Mouse (Mus musculus): ENCODE measurements at regions not wholly inside any gene's neighbourhood (a gene's known extent, or its start where the extent isn't known, plus 50 kb on each side); places are given as distances from the start of the nearest gene placed in this dataset.

DNA sequence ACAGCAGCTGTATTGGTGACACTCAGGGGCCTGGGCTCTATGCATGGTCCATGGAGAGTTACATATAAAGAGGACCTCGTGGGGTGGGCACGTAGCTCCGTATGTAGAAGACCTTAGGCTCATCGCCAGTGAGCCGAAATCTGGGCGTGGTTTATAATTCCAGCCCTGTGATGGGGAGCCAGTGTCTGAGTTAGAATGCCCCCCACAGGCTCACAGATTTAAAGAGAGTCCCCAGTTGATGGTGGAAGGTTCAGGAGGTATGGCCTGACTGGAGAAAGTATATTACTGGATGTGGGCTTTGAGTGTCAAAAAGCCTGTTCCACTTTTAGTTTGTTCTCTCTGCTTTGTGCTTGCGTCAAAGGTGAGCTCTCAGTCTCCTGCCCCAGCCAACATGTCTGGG lies 54.8 kb downstream of the 1700122O11Rik start:
- H3K9ac ChIP-seq (replicated peaks; ENCODE audit: low read length) = no peak overlapping the region
- DNase-seq = no peak
- H3K4me1 ChIP-seq (ENCODE audit: control insufficient read depth, insufficient read depth, low read length) = 0 out of 2 replicates have a peak, but pooled peaks cover 5% of the 10 kb centered on the region
- H3K36me3 ChIP-seq (ENCODE audit: control insufficient read depth, insufficient read depth, low read length) = no peaks in the 10 kb centered on the region
- no peak overlapping the region for H3K4me3 ChIP-seq (replicated peaks; ENCODE audit: low read depth, low read length)
- no peaks in the 10 kb centered on the region for H3K27me3 ChIP-seq (ENCODE audit: control insufficient read depth, insufficient read depth, low read length)
- WGBS = 79% methylated on average over 7 of the region's 7 CpGs
- ATAC-seq (ENCODE audit: low FRiP score, low TSS enrichment) = no peak
- H3K27ac ChIP-seq (replicated peaks; ENCODE audit: low read depth, low read length) = no peak overlapping the region
- no peaks in the 10 kb centered on the region for H3K9me3 ChIP-seq (ENCODE audit: control insufficient read depth, low read length)
- no peak overlapping the region for H3K4me2 ChIP-seq (ENCODE audit: low read length)

DNA sequence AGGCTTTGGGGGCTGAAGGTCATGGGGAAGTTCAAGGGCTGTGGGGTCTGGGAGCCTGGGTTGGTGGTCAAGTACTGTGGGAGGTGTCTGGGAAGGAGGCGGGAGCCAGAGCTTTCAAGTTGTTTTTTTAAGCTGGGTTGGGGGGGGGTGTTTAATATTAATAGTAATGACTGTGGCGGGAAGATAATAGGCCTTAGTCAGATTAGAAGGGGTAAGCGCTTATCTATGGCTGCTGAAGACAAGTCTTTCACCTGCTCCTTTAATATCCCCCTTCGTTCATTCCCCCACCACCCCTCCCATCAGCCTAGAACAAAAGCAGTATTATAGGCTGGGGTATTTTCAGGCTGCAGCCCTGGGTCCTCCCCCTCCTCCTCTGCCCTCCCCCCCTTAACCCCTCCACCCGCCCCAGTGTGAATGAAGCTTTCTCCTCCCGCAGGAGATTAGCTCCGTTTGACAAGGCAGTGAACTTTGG lies 56.5 kb downstream of the 1700122O11Rik start:
- peaks cover 5% of the 10 kb centered on the region; the same call in 1 of the 2 replicates for H3K4me1 ChIP-seq (ENCODE audit: control insufficient read depth, insufficient read depth, low read length)
- H3K27me3 ChIP-seq (ENCODE audit: control insufficient read depth, insufficient read depth, low read length) = no peaks in the 10 kb centered on the region
- no peak overlapping the region for H3K27ac ChIP-seq (replicated peaks; ENCODE audit: low read depth, low read length)
- H3K9me3 ChIP-seq (ENCODE audit: control insufficient read depth, low read length) = no peaks in the 10 kb centered on the region
- peak; percentile 81 for ATAC-seq (ENCODE audit: low FRiP score, low TSS enrichment)
- 3% methylated on average over 7 of the region's 7 CpGs for WGBS
- H3K9ac ChIP-seq (replicated peaks; ENCODE audit: low read length) = no peak overlapping the region
- DNase-seq = peak; percentile 77
- H3K4me3 ChIP-seq (replicated peaks; ENCODE audit: low read depth, low read length) = no peak overlapping the region
- H3K36me3 ChIP-seq (ENCODE audit: control insufficient read depth, insufficient read depth, low read length) = no peaks in the 10 kb centered on the region
- H3K4me2 ChIP-seq (ENCODE audit: low read length) = no peak overlapping the region

DNA sequence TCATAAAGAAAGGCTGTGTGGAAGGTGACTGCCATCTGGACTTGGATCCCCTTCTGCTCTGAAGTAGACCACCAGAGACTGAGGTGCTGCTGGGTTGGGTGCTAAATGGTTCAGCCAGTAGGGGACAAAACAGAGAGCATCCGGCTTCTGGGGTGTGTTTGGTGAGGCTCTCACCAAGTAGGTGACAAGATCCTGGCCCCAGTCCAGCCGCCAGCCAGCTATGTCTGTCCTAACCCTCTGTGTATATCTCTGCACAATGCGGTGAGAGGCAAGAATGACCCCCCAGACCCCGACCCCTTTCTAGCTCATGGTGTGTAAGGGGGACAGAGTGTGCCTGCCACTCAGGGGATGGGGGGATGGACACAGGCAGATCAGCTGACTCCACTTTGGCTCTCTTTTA lies 54.8 kb upstream of the Foxp4 start:
- ATAC-seq (ENCODE audit: low FRiP score, low TSS enrichment) = no peak
- WGBS = 53% methylated on average over 4 of the region's 4 CpGs
- DNase-seq = no peak

DNA sequence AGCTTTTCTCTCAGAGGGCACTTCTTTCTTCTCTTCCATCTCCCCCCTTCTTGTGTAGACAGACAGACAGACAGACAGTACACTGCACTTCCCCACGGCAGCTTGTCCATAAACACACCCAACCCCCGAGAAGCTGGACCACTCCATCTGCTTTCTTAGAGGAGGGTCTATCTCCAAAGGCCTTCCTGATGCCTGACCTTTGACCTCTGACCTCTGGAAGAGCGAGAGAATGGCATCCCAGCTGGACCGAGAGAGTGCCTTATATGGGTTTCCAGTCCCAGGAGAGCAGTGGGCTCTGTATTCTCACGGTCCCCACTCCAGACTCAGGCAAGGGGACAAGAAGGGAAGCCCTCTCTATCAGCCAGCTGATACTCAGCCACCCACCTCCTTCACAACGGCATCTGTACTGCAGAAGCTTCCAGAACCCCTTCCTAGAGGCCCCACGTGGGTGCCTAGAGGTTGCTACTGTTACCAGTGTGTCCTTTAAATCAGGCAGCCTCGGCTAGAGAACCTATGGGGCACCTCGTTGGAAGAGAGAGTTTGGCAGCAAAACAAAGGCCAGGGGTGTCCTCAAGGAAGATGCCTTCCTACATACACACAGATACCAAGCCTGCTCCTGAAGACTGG lies 54.1 kb upstream of the Foxp4 start:
- Histone ChIP-seq H3K36me3 (ENCODE audit: control insufficient read depth, insufficient read depth, low read length) (no peaks in the 10 kb centered on the region), H3K9me3 (ENCODE audit: control insufficient read depth, low read length) (no peaks in the 10 kb centered on the region), H3K9ac (replicated peaks; ENCODE audit: low read length) (no peak overlapping the region), H3K4me3 (replicated peaks; ENCODE audit: low read depth, low read length) (no peak overlapping the region), H3K27ac (replicated peaks; ENCODE audit: low read depth, low read length) (no peak overlapping the region), H3K27me3 (ENCODE audit: control insufficient read depth, insufficient read depth, low read length) (peaks cover 5% of the 10 kb centered on the region; the same call in 1 of the 2 replicates), H3K4me2 (ENCODE audit: low read length) (no peak overlapping the region), H3K4me1 (ENCODE audit: control insufficient read depth, insufficient read depth, low read length) (peaks cover 28% of the 10 kb centered on the region)
- 28% methylated on average over 9 of the region's 9 CpGs for WGBS
- ATAC-seq (ENCODE audit: low FRiP score, low TSS enrichment) = no peak
- DNase-seq = no peak

More for the DNA sequence above, 54.8 kb upstream of the Foxp4 start:
- Histone ChIP-seq H3K9me3 (ENCODE audit: control insufficient read depth, low read length) (no peaks in the 10 kb centered on the region), H3K27ac (replicated peaks; ENCODE audit: low read depth, low read length) (no peak overlapping the region), H3K27me3 (ENCODE audit: control insufficient read depth, insufficient read depth, low read length) (no peaks in the 10 kb centered on the region), H3K4me3 (replicated peaks; ENCODE audit: low read depth, low read length) (no peak overlapping the region), H3K4me1 (ENCODE audit: control insufficient read depth, insufficient read depth, low read length) (peaks cover 22% of the 10 kb centered on the region), H3K36me3 (ENCODE audit: control insufficient read depth, insufficient read depth, low read length) (no peaks in the 10 kb centered on the region), H3K4me2 (ENCODE audit: low read length) (no peak overlapping the region), H3K9ac (replicated peaks; ENCODE audit: low read length) (no peak overlapping the region)

DNA sequence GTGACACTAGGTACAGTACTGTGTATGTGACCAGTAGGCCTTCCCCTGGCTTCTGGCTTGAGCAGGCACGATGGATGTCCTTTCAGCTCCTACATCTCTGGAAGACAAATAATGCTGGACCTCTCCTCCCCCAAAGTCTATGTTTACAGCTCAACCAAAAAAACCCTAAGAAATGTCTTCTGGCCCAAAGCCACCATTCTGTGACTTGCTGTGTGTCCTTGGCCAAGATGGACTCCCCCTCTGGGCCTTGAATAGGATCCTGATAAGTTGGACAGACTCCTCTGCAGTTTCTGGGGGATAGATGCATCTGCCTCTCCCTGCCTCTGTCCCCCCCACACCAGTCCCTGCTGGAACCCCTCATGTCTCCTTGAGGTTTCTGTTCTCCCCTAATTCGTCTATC lies 53.6 kb upstream of the Foxp4 start:
- H3K27me3 ChIP-seq (ENCODE audit: control insufficient read depth, insufficient read depth, low read length) = peaks cover 8% of the 10 kb centered on the region; the same call in 1 of the 2 replicates
- no peak overlapping the region for H3K9ac ChIP-seq (replicated peaks; ENCODE audit: low read length)
- no peaks in the 10 kb centered on the region for H3K9me3 ChIP-seq (ENCODE audit: control insufficient read depth, low read length)
- 79% methylated on average over 2 of the region's 2 CpGs for WGBS
- no peaks in the 10 kb centered on the region for H3K36me3 ChIP-seq (ENCODE audit: control insufficient read depth, insufficient read depth, low read length)
- H3K4me2 ChIP-seq (ENCODE audit: low read length) = no peak overlapping the region
- DNase-seq (no peak), ATAC-seq (ENCODE audit: low FRiP score, low TSS enrichment) (no peak)
- H3K27ac ChIP-seq (replicated peaks; ENCODE audit: low read depth, low read length) = no peak overlapping the region
- H3K4me1 ChIP-seq (ENCODE audit: control insufficient read depth, insufficient read depth, low read length) = peaks cover 29% of the 10 kb centered on the region
- H3K4me3 ChIP-seq (replicated peaks; ENCODE audit: low read depth, low read length) = no peak overlapping the region

DNA sequence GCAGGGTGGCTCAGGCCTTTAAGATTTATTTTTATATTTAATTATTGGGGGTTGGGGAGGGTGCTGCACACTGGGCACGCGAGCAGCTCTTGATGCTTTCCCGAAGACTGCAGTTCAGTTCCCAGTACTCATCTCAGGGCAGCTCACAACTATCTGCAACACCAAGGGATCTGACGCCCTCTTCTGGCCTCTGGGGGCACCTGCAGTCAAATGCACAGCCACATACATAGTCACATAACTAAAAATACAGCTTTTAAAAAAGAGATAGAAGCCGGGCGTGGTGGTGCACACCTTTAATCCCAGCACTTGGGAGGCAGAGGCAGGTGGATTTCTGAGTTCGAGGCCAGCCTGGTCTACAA lies 52.5 kb upstream of the Foxp4 start:
- Histone ChIP-seq H3K36me3 (ENCODE audit: control insufficient read depth, insufficient read depth, low read length) (no peaks in the 10 kb centered on the region), H3K9me3 (ENCODE audit: control insufficient read depth, low read length) (no peaks in the 10 kb centered on the region), H3K4me2 (ENCODE audit: low read length) (no peak overlapping the region), H3K4me3 (replicated peaks; ENCODE audit: low read depth, low read length) (no peak overlapping the region), H3K9ac (replicated peaks; ENCODE audit: low read length) (no peak overlapping the region), H3K27me3 (ENCODE audit: control insufficient read depth, insufficient read depth, low read length) (peaks cover 8% of the 10 kb centered on the region; the same call in 1 of the 2 replicates), H3K4me1 (ENCODE audit: control insufficient read depth, insufficient read depth, low read length) (peaks cover 29% of the 10 kb centered on the region), H3K27ac (replicated peaks; ENCODE audit: low read depth, low read length) (peak overlapping the region; percentile 83; the same call in 1 of the 2 replicates)
- 83% methylated on average over 7 of the region's 7 CpGs for WGBS
- DNase-seq (no peak), ATAC-seq (ENCODE audit: low FRiP score, low TSS enrichment) (no peak)

DNA sequence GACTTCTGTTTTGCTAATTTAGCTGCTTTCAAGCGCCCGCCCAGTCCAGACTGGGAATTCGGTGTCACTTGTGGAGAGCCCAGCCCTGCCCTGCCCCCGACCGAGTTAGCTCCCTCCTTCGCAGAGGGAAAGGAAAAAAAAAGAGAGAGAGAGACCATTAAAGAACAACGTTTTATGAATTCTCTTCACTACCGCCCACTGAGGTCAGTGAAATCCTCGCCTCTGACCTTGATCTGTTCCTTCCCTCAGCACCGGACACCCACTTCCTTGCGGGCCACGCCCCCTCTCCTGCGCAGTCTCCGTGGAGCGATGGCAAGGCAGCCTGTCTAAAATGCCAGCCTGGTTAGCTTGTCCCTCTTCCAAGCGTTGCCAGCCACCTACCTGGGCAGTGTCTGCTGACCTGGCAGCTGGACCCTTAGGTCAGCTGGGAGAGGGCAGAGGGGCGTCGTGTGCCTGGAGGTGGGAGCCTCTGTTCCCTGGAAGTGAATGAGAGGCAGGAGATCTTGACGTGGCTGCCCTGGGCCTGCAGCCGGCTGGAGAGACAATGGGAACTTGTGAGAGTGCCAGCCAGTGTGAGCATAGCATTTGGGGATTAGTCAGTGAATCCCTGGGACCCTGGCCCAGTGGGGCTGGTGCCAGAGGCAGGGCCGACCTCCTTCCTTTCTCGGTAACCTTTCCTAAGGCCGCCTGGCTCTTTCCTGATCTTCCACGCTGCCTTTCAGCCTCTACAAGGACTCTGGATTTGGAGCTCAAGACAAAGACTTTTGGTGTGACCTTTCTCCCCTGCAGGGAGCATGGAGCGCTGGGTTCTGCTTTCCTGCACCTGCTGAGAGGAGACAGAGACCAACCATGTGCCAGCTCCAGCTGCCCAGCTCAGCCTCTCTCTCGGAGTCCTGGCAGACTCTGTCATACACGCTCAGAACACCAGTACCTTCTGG lies 51.9 kb upstream of the Foxp4 start:
- no peak overlapping the region; the same call in 1 of the 2 replicates for H3K9ac ChIP-seq (replicated peaks; ENCODE audit: low read length)
- ATAC-seq (ENCODE audit: low FRiP score, low TSS enrichment) (peak; percentile 38; the same call in 1 of the 2 replicates), DNase-seq (peak; percentile 77)
- H3K27me3 ChIP-seq (ENCODE audit: control insufficient read depth, insufficient read depth, low read length) = peaks cover 8% of the 10 kb centered on the region; the same call in 1 of the 2 replicates
- H3K36me3 ChIP-seq (ENCODE audit: control insufficient read depth, insufficient read depth, low read length) = no peaks in the 10 kb centered on the region
- peak overlapping the region; percentile 39 for H3K4me3 ChIP-seq (replicated peaks; ENCODE audit: low read depth, low read length)
- H3K27ac ChIP-seq (replicated peaks; ENCODE audit: low read depth, low read length) = peak overlapping the region; percentile 83
- WGBS = 4% methylated on average over 27 of the region's 27 CpGs
- peak overlapping the region; percentile 69 for H3K4me2 ChIP-seq (ENCODE audit: low read length)
- no peaks in the 10 kb centered on the region for H3K9me3 ChIP-seq (ENCODE audit: control insufficient read depth, low read length)
- peaks cover 27% of the 10 kb centered on the region for H3K4me1 ChIP-seq (ENCODE audit: control insufficient read depth, insufficient read depth, low read length)

DNA sequence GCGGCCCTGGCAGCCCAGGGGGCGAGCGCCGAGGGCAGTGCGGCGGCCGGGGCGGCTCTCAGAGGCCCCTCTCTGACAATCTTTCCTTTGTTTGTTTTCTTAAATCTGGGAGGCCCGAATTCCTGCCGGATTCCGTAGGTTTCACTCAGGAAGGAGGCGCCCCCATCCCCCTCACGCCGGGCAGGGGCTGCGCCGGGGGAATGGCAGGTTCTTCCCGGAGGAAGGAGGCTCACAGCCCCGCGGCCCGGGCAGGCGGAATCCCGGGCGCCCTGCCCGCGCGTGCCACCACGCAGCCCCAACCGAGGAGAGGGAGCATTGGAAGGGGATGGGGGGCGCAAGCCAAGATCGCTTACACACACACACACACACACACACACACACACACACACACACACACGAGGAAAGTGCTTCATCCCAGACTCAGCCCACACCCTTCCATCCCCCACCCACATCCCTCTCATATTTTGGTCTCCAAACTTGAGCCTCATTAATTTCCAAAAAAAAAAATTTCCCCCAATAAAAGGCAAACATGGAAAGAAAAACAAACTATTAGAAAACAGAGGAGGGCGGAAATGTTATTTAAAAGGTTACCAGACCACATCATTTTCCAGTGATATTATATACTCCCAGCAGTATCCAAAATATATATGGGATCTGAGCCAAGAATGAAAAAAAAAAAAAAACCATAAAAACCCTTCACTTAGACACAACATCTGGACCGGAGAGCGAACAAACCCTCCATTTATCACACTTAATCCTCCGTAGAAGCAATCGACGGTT lies 51.0 kb upstream of the Foxp4 start:
- H3K27ac ChIP-seq (replicated peaks; ENCODE audit: low read depth, low read length) = peak overlapping the region; percentile 52
- H3K36me3 ChIP-seq (ENCODE audit: control insufficient read depth, insufficient read depth, low read length) = no peaks in the 10 kb centered on the region
- peaks cover 8% of the 10 kb centered on the region; the same call in 1 of the 2 replicates for H3K27me3 ChIP-seq (ENCODE audit: control insufficient read depth, insufficient read depth, low read length)
- peak overlapping the region; percentile 69 for H3K4me2 ChIP-seq (ENCODE audit: low read length)
- peaks cover 24% of the 10 kb centered on the region for H3K4me1 ChIP-seq (ENCODE audit: control insufficient read depth, insufficient read depth, low read length)
- H3K9ac ChIP-seq (replicated peaks; ENCODE audit: low read length) = peak overlapping the region; percentile 32
- DNase-seq = peak; percentile 68
- no peaks in the 10 kb centered on the region for H3K9me3 ChIP-seq (ENCODE audit: control insufficient read depth, low read length)
- WGBS = under 1% methylated on average over 37 of the region's 37 CpGs
- no peak for ATAC-seq (ENCODE audit: low FRiP score, low TSS enrichment)
- H3K4me3 ChIP-seq (replicated peaks; ENCODE audit: low read depth, low read length) = peak overlapping the region; percentile 39

Measured in midbrain, embryonic 14.5 days (tissue).